Mouse (Mus musculus) left cerebral cortex, postnatal 14 days (tissue): ENCODE data around the gene Zfp146. TPM values are rescaled to one million over a fixed set of nuclear protein-coding genes. Genes with fewer than 3 reads are reported as not detected.
"Not testable (repeated sequence)": the region's sequence is repeated elsewhere in the genome, so short reads cannot be mapped to it uniquely, and the experiment has no call there.

Experiments
- DNase-seq, 2 experiments: peaks; one replicate each; pipeline ENCODE4 v3.0.0; 2021 to 2022; ENCODE audit warnings: low spot score in 2 of 2, mixed read lengths in 1 of 2
- intact Hi-C: fragments of 180-260 bp; cut with DNase I; formaldehyde crosslinking; loops from one replicate; pipeline ENCODE4 v1.15.1; 2025
- long read RNA-seq, 2 experiments: library from polyadenylated mRNA; stranded (forward); transcript quantifications; one replicate each; pipeline ENCODE4 v2.0.0; 2021
- total RNA-seq, 2 experiments: library from RNA; stranded (reverse); gene quantifications; 2 replicates each; pipeline ENCODE4 v1.2.3; 2021

Gene Zfp146
- total RNA-seq, result 10 to 100 TPM; 45.7 to 47.1 TPM
- long read RNA-seq, experiment 1, partial matches to known transcripts, result 1 of 1 reads
- long read RNA-seq, experiment 1, other reads (novel, unspliced or antisense), result 0 of 1 reads
- long read RNA-seq, experiment 2, partial matches to known transcripts, result 0 of 1 reads
- long read RNA-seq, experiment 2, other reads (novel, unspliced or antisense), result 1 of 1 reads

- intact Hi-C loops, result loop anchor here (10.0 kb wide), 1 partner anchor 155 kb away; no protein-coding TSS in a partner anchor
- DNase-seq, result peak; percentile 93 to 97
These were observed at the start of gene Zfp146 for GRCm38 (mm10) chr7:30169583-30170282. Gene Zfp146, minus strand, starts transcription at chr7:30169750.

DNA sequence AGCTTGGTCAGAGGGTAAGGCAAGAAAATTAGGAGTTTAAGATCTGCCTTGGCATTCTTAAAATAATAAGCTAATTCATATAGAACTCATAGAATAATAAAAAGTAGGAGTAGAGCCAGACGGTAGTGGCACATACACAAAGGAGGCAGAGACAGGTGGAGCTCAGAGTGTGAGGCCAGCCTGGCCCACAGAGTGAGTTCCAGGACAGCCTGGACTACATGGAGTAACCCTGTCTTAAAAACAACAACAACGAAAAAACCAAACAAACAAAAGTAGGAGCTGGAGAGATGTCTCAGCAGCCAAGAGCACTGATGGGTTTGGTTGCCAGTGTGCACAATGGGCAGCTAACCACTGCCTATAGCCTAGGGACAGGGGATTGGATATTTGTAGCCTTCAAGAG, 47.7 kb upstream of the Zfp146 start:
- intact Hi-C loops, result loop anchor here (5.0 kb wide), 1 partner anchor 35 kb away; the partner anchor contains the start of gene Cox7a1
- no peak for DNase-seq

- intact Hi-C loops, result loop anchor here (5.0 kb wide), 1 partner anchor 34 kb away; the partner anchor contains the start of gene Cox7a1
- peak; percentile 72 to 75 for DNase-seq
These were observed 47.2 kb upstream of the Zfp146 start for GRCm38 (mm10) chr7:30216723-30217151.

DNA sequence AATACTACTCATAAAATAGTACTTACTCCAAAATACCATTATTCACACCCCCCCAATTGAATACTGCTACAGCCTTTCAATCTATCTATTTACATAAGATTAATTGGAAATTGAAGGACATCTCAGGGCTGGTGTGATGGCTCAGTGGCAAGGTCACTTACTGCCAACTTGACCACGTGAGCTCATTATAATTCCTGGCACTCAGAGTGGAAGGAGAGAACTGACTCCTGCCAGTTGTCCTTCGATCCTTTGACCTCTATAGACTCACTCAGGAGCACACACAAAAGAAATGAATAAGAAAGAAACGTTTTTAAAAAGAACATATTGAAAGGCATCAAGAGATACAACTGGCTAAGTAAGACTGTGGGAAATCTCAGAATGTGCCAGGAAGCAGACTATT, 46.3 kb upstream of the Zfp146 start:
- no peak for DNase-seq
- intact Hi-C loops, result loop anchor here (5.0 kb wide), 1 partner anchor 34 kb away; the partner anchor contains the start of gene Cox7a1

GRCm38 (mm10) chr7:30213881-30214280, 44.3 kb upstream of the Zfp146 start:
- intact Hi-C loops, result no loop called here
- DNase-seq, result no peak

- no peak for DNase-seq
- intact Hi-C loops, result no loop called here
These were observed 41.5 kb upstream of the Zfp146 start for GRCm38 (mm10) chr7:30211025-30211424.

DNA sequence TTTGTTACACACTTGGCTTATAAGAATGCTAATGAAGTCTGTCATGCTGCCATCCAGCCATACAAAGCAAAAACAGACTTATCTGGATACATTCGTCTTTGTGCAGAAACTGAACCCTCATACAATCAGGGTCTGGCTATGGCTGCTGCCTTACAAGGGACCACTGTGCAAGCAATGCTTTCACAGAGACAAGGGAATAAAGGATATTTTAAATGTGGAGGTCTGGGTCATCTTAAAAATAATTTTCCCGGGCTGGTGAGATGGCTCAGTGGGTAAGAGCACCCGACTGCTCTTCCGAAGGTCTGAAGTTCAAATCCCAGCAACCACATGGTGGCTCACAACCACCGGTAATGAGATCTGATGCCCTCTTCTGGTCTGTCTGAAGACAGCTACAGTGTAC, 36.8 kb upstream of the Zfp146 start:
- intact Hi-C loops, DNase-seq: not testable (repeated sequence)

GRCm38 (mm10) chr7:30205383-30205782, 35.8 kb upstream of the Zfp146 start:
- intact Hi-C loops, result no loop called here
- DNase-seq, result peak; percentile 49 to 70

GRCm38 (mm10) chr7:30204380-30204779, 34.8 kb upstream of the Zfp146 start:
- intact Hi-C loops, result no loop called here
- DNase-seq, result no peak

DNA sequence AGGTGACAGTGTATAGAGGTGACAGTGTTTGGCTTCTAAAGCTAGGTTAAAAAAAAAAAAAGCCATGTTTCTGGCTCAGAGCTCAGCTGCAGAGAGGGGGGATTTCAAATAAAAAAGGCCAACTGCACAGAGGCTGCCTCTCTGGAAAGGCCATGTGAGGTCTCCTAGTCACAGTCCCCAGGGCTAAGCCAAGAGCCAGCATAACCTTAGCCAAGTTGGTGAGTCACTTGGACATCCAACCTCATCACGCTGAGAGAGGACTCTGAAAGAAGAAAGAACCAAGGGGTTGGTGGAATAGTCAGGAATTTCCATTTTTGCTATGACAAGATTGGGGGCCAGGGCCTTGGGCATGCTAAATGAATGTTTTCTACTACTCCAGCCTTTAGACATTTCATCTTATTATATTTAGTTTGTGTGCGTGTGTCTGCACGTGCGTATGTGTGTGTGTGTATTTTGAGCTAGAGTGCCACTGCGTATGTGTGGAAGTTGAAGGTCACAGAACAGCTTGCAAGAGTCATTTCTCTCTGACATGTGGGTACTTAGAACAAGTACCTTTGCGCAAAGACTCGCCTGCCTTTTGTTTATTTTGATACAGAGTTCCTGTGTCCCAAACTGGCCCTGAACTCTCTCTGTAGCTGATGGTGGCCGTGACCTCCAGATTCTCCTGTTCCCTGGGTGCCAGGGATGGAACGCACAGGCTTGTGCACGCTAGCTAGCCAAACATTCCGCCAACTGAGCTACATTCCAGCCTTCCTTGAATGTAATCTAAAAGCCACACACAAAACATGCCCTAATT, 33.5 kb upstream of the Zfp146 start:
- no peak for DNase-seq
- intact Hi-C loops, result no loop called here

DNA sequence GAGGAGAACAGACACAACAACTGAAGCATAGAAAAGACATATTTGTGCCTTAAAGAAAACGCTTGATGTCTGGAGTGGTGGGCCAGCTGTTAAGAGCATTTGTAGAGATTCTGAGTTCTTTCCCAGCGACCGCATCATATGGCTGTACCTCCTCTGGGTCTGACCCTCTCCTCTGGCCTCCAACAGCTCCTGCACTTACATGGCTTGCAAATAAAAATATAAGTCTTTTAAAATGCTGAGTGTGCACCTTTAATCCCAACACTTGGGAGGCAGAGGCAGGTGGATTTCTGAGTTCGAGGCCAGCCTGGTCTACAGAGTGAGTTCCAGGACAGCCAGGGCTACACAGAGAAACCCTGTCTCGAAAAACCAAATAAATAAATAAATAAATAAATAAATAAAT, 31.1 kb upstream of the Zfp146 start:
- DNase-seq, intact Hi-C loops: not testable (repeated sequence)

GRCm38 (mm10) chr7:30200200-30200599, 30.6 kb upstream of the Zfp146 start:
- no peak for DNase-seq
- intact Hi-C loops, result no loop called here

- DNase-seq, result no peak
- intact Hi-C loops, result no loop called here
These were observed 30.1 kb upstream of the Zfp146 start for GRCm38 (mm10) chr7:30199498-30200139.

- intact Hi-C loops, result no loop called here
- peak; percentile 66 for DNase-seq
These were observed 29.0 kb upstream of the Zfp146 start, which contains the start of gene Capns1 for GRCm38 (mm10) chr7:30198481-30198971. Gene Capns1, minus strand, starts transcription at chr7:30198811.

DNA sequence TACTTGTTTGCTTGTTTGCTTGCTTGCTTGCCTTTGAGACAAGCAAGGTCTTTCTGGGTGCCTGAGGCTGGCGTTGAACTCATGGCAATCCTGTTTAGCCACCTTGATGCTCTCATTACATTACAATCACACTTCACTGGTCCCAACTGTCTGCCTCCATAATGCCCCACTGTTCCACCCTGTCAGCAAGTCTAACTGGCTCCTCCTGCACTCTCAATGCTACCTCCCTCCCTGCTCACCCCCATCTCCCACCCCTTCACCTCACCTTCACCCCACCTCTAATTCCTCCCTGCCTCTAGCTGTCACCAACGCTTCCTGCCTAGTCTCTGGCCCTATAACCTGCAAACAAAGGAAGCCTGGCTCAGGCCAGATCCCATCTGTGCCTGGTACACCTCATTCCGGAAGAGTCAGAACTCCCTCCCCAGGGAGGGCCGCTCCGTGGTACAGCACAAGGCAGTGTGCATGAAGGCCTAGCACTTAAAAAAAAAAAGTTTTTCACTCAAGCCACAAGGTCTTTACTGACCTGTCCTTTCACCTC, 28.1 kb upstream of the Zfp146 start:
- intact Hi-C loops, result no loop called here
- no peak for DNase-seq

DNA sequence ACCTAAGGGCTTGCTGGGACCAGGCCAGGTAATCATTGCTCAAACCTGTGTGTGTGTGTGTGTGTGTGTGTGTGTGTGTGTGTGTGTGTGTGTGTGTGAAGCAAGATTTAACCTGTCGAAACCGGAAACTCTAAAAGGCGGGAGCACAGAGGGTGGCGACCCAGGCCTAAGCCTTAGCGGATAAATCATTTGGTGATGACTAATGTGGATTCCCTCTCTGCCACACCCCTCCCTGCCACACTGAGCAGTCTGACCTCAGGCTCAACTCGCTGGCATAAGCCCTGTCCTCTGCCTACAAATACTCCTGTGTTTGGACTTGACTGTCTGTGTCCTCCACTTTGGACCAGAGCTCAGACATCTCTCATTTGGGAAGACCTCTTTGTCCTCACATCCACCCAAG, 26.6 kb upstream of the Zfp146 start:
- intact Hi-C loops, result no loop called here
- DNase-seq, result no peak

DNA sequence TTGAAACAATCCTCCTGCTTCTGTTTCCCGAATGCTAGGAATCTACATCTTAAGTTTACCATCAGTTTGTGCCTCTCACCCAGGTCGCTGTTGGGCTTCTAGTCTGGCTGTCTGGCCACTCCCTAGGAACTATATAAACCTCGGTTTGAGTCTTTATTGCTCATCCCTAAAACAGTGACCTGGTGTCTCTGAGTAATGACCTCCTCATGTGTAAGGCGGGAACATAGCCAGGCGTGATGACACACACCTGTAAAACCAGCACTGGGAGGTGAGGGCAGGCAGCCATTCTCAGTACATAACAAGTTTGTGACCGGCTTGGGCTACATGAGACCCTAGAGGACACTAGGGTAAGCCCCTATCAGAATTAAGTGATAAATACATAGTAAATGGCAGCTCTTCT, 25.9 kb upstream of the Zfp146 start:
- no peak for DNase-seq
- intact Hi-C loops, result no loop called here

DNA sequence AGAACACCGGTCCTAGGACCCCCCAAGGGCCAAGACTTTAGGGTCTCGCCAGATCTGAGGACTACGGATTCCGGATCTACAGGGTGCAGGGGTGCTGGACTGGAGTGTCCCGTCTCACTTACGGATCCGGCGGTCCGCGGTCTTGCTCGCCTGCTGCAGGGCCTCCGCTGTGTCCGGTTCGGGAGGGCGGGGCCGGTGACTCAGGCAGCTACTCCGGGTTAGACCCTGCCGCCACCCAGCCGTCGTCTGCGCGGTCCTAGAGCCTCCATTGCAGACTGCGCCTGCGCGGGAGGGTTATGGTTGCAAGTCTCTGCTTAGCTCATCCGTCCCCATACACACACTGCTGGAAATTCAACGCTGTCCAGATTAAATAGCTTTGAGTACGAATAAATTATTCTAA, 25.3 kb upstream of the Zfp146 start:
- peak; percentile 95 for DNase-seq
- intact Hi-C loops, result no loop called here
